Mouse (Mus musculus) retina, postnatal 7 days (tissue): ENCODE results near the gene Rad51b.

Experiments
- DNase-seq: peaks from one replicate; pipeline ENCODE4 v3.0.0-alpha.2; 2012; ENCODE audit warnings: low read depth, low spot score

Rad51b gene

GRCm38 (mm10) chr12:79647976-79648375 lies 350.9 kb downstream of the Rad51b start:
- DNase-seq = no peak

- no peak for DNase-seq
These were observed 352.0 kb downstream of the Rad51b start for GRCm38 (mm10) chr12:79648812-79649700.

GRCm38 (mm10) chr12:79649796-79650195 lies 352.7 kb downstream of the Rad51b start:
- no peak for DNase-seq

GRCm38 (mm10) chr12:79655138-79655537 lies 358.1 kb downstream of the Rad51b start:
- DNase-seq = no peak

DNA sequence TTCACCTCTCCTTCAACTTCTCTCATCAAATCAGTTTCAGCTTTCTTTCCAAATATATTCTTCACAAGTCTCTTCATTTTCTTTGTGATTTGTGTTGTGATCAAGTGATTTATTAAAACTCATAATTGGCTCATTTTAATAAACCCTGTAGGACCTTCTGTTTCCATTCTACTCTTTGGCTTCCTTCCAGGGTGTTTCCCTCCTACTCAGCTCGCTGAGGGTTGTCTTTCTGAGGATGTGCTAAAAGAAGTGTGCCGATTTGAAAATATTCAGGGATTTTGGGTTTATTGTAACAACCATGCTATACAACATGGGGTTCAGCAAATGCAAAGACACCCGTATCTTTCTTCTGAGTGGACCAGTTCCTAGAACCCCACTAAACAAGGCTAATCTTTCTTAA lies 361.8 kb downstream of the Rad51b start:
- no peak for DNase-seq

DNA sequence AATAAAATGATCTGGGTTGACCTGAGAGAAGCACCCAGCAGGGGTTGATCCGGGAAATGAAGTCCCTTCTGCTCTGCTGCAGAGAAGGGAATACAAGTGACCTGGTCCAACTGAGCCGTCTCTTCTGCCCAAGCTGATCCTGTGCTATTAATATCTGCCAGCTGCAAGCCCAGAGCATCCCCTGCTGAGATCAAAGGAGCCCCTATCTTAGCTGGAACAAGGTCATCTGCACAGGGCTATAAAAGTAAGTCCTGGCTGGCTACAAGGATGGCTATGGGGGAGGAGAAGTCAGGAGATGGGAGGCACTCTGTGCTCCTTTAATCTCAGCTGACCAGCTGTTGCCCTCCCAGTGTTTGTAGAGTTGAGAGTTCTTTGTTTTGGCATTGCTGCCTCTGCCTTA lies 364.2 kb downstream of the Rad51b start:
- no peak for DNase-seq

DNA sequence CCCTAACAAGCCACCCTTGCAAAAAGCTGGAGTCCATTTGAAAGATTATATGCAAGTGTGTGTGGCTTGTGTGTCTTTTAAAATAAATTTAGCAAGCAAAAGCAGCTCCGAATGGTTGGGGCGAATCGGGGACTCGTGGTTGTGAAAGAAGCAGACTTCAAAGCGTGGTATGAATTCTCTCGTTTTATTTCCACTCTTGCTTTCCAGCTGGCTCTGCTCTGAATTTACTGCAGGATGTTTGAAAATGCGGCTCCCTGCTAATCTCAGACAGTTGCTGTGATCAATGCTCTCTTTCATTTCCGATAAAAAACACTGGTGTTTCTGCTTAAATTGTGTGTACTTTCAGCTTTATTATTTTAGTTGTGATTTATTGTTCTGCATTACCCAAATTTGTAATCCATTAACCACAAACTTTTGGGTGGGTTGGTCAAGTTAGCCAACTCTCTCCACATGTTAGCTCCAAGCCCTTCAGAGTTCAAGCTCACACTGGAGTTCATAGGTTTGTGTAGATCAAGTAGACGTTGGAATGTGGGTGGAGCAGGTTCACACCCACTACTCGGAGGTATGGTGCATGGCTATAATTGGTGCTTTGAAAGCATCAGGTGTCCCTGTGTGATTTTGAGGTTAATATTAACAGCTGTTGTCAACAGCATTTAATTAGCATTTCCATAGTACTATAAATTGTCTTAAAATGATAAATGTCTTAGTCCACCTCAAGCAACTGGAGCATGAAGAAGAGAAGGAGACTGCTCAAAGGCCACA lies 366.2 kb downstream of the Rad51b start:
- DNase-seq = no peak

DNA sequence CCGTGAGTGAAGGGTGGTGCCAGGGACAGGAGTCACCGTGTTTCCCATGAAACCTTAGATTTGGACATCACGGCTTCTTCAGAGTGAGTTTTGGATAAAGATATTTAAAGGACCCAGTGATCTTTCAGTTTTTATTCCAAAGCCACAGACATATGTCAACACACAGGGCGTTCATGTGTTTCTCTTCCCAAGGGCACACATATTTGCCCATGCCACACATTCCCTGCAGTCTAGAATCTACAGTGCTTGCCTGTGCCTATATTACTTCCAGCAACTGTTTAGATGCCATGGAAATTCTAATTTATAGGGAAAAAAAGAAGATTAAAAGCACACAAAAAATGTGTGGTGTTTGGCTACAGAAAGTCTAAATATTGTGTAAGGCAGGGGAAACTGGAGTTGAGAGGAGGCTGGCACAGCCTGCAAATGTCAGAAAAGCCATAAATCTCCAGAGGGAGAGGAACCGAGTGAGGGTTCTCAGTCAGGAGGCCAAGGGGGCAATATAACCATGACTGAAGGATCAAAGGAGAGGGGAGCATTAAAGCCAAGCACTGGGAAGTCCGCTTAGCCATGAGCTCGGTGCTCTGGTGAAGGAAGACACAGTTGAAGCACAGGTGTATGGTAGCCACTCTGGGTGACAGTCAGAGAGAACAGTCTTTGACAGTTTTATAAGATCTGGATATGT lies 367.0 kb downstream of the Rad51b start:
- no peak for DNase-seq

GRCm38 (mm10) chr12:79674846-79675439 lies 377.9 kb downstream of the Rad51b start:
- DNase-seq = no peak

DNA sequence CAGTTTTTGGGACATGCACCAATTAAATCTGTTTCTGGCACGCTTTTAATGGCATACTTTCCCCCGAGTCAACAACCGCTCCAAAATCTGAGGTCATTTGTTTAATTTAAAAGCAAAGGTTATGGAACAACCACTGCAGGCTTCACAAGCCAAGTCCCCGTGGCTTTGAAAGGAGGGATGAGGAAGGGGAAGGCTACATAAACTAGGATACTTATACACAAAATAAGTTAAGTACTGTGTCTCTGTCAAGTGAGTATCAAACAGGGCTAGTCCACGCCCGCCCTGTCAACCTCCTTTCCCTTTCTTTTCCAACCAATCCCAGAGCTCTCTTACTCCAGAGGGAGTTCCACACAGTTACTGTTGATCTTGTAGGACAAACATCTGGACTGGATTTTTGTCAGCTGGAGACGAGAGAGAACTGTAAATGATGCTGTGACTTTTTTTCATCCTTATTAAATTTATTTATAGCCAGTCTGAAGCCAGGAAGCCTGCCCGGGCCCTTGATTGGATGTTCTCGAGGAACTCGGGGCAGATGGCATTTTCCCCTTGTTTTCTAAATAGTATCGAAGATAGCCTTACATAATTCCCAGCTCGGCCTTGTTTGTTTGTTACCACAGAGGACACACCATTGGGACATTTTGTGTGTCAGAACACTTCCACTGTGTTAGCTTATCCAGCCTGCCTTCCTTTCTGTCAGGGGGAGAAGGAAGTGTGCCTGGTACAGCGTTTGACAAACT lies 378.5 kb downstream of the Rad51b start:
- DNase-seq = no peak

DNA sequence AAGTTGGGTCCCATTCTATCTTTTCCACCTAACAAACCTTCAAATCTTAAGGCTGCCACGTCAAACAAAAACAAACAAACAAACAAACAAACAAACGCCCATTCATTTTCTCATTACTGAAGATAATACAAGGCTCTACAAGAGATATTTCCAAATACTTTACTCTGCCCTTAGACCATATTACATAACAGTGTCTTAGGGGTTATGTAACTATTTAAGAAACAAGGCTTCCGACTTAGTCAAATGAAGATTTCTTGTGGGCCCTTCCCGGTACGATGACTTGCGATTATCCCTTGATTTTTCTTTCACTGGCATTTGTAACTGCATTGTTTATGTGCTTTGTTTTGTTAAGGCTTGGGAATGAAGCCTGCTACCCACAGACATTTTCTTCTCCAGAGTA lies 379.2 kb downstream of the Rad51b start:
- DNase-seq = no peak

DNA sequence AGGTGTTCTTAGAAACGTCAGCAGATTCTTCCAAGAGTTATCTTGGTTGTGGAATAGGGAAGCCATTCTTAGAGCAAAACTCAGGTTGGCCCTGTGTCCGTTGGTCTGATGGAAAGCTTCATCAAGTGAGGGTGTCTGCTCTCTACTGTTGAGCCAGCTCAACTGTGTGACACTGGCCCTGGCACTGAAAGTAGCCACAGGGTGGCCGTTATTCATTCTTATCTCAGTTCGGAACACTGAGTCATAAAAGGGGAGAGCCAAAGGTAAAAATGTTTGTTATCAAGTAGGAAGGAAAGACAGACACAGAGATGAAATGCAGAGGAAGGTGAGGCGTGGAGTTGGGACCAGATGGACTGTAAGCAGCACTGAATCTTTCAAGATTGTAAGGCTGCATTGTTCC lies 379.8 kb downstream of the Rad51b start:
- no peak for DNase-seq

DNA sequence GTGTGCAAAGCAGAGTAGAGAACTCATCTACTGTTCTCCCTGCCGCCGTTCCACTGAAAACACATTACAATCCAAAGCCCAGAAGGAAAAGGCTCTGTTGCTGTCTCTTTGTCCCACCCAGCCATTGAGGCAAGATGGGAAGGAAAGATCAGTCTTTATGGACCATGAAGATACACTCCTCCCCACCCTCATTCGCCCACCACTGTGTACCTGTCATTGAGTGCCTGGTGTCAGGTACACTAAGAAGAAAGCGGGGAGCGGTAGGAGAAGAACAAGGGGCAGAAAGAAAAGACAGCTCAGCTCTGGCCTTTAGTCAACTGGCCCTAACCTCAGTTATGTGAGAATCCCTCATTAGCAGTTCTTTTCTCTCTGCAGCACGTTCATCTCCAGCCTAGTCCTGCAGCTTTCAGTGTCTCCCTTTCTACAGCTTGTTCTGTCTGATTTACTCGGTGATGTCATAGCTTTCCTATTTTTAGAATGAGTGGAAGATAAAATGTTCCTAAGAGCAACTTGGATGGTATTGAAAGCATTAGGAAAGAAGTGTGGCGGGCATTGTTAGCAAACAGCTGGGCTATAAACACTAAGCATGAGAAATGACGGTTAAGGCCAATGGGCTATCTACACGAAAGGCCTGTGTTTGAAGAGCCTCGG lies 382.3 kb downstream of the Rad51b start:
- no peak for DNase-seq

DNA sequence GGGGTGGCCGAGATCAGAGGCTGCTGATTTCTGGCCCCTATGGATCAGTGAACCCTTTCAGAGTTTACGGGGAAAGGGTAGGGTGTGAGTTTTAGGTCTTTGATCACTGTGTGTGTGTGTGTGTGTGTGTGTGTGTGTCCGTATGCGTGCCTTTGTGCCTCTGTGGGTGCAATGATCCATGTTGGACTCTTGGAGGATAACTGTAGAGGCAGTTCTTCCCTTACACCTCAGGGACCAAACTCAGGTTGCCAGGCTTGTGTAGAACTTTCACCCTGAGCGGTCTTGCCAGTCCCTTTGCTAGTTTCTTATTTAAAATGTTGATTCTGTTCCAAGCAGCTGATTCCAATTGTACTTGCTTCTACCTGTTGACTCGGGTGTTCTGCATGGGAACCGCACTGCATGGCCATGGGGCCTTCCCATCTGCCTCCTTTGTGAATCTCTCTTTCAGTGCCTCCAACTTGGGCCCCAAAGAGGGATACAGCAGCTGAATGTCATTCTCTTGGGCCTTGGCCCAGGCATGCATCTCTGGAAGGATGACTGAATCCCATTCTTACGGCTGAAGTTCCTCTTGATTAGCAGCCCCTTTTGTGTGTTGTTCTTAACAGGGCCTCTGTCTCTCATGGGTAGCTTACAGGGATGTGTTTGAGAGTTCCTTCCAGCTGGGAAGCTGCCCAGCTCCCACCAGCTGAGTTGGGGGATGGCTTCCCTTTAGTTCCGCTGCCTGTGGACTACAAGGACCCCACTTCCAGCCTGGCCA lies 383.0 kb downstream of the Rad51b start:
- DNase-seq = no peak

DNA sequence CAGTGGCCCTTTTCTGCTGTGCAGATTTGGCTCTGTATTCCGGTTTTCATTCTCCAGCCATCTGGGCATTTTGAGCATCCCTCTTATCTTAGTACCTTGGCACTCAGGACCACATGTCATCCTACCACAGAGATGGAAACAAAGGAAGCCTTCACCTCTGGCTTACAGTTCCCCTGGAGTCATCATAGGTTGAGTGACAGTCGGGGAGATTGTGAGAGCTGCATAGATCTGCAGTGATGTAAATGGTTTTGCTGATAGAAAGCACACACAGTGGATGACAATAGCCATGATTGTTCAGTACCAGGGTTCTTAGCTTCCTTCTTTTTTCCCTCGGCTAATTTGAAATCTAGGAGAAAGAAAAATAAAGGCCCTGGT lies 383.6 kb downstream of the Rad51b start:
- no peak for DNase-seq

DNA sequence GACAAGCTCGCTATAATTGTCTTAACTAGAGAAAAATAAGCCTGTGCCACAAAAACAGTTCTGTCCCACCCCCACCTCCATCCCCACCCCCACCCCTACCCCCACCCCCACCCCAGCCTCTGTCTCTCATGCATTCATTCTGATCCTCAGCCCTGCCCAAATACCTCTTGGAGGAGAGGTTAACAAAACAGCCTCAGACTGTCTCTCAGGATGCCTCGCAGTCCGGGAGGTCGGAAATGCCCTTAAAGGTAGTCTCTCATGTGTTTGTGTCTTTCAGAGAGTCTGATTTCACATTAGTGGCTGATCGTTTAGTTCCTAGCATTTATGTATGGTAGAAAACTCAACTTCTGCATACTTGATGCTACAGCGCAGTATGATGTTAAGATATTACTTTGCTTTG lies 384.5 kb downstream of the Rad51b start:
- no peak for DNase-seq

- no peak for DNase-seq
These were observed 386.3 kb downstream of the Rad51b start for GRCm38 (mm10) chr12:79683350-79683749.

DNA sequence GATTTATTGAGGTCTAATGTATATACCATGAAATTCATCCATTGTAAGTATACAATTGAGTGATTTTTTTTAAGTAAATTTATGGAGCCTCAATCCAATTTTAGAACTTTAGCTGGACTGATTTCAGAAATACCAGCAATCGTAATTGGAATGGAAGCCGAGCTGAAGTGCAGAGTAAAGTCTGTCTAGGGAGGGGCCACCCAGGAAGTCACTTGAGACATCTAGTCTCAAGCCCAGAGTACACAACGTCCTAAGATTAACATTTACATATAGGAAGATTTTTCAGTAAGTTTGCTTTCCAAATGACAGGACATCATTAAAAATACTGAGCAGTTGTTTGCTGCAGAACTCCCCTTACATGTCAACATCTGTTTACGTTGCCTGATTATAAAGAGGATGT lies 386.7 kb downstream of the Rad51b start:
- no peak for DNase-seq

GRCm38 (mm10) chr12:79684338-79684737 lies 387.3 kb downstream of the Rad51b start:
- DNase-seq = no peak
